Mouse (Mus musculus) lung, postnatal 0 days (tissue): Measurements from ENCODE around the gene Gid4. TPM values are rescaled to one million over a fixed set of nuclear protein-coding genes. Genes with fewer than 3 reads are reported as not detected.

Experiments
- ATAC-seq: fragments of 200-750 bp; cut with Nextera tagmentation; 2 replicates; pipeline ENCODE4 v1.8.0; 2017; ENCODE audit warnings: moderate library complexity
- DNase-seq: peaks from one replicate; pipeline ENCODE4 v3.0.0-alpha.2; 2016; ENCODE audit warnings: low spot score
- H3K27ac ChIP-seq: fragments of 300-500 bp; sonication (generic); 2 replicates; pipeline ENCODE4 v1.5.1; 2014; ENCODE audit warnings: antibody characterized with exemption, mild to moderate bottlenecking, low read length, mixed read lengths
- H3K27me3 ChIP-seq: fragments of 300-500 bp; sonication (generic); replicated peaks from 2 replicates; pipeline ENCODE4 v1.6.1; 2014; ENCODE audit warnings: low read length, mixed read lengths; ENCODE audit not compliant: insufficient read depth
- H3K36me3 ChIP-seq: fragments of 300-500 bp; sonication (generic); 2 replicates; pipeline ENCODE4 v1.6.1; 2014; ENCODE audit warnings: low read length, mixed read lengths; ENCODE audit not compliant: insufficient read depth
- H3K4me1 ChIP-seq: fragments of 300-500 bp; sonication (generic); 2 replicates; pipeline ENCODE4 v1.6.1; 2014; ENCODE audit warnings: antibody characterized with exemption, low read depth, low read length, mixed read lengths; ENCODE audit not compliant: insufficient read depth
- H3K4me2 ChIP-seq: fragments of 300-500 bp; sonication (generic); replicated peaks from 2 replicates; pipeline ENCODE4 v1.6.1; 2014; ENCODE audit warnings: low read depth, mild to moderate bottlenecking, low read length, moderate library complexity, mixed read lengths
- H3K4me3 ChIP-seq: fragments of 300-500 bp; sonication (generic); 2 replicates; pipeline ENCODE4 v1.5.1; 2014; ENCODE audit warnings: low read depth, low read length
- H3K9ac ChIP-seq: fragments of 300-500 bp; sonication (generic); replicated peaks from 2 replicates; pipeline ENCODE4 v1.6.1; 2014; ENCODE audit warnings: low read depth, mild to moderate bottlenecking
- H3K9me3 ChIP-seq: fragments of 300-500 bp; sonication (generic); 2 replicates; pipeline ENCODE4 v1.6.1; 2016; ENCODE audit warnings: low read length, mixed read lengths
- CTCF ChIP-seq: IDR thresholded peaks from 2 replicates; pipeline ENCODE4 v1.5.1; 2016; ENCODE audit warnings: antibody characterized with exemption, mild to moderate bottlenecking
- EP300 ChIP-seq: IDR thresholded peaks from 2 replicates; pipeline ENCODE4 v1.6.1; 2016; ENCODE audit warnings: antibody characterized with exemption, mild to moderate bottlenecking, control low read depth
- WGBS: fragments of 180-500 bp; shearing (Covaris S2); extraction: QIAGEN DNeasy Blood & Tissue Kit; methylation state at CpG from one replicate; pipeline ENCODE4 v1.1.7; 2014; 5-methylcytosine and 5-hydroxymethylcytosine counted together
- polyA plus RNA-seq: library from polyadenylated mRNA; unstranded; fragments of >200 nt; fragmentation: Nextera tagmentation; extraction: Ambion mirVana; gene quantifications from 2 replicates; pipeline ENCODE4 v1.2.1, GENCODE M21; 2015

Gene Gid4
- polyA plus RNA-seq, 1 experiment from 2014 or later = 12.6 TPM

DNA sequence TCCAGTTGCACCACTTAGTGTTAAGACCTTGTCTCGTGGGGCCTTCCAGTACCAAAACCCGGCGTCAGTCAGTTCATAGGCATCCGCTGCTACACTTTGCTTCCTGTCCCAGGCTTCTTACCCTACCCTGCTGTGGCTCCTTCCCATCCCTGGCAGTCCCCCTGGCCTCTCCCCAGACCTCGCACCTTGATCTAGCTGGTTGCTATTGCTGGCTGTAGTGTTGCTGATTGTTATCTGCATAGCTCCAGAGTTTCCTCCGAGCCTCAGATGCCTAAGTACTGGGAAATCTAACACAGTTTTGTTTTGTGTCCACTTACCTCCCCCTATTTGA is 1.5 kb downstream of the Gid4 start:
- Histone ChIP-seq H3K9me3 (no peaks in the 10 kb centered on the region), H3K4me2 (peak overlapping the region; percentile 91), H3K27ac (no peak overlapping the region), H3K27me3 (no peaks in the 10 kb centered on the region), H3K9ac (peak overlapping the region; percentile 72), H3K4me3 (peak overlapping the region; percentile 87), H3K36me3 (no peaks in the 10 kb centered on the region), H3K4me1 (peaks cover 9% of the 10 kb centered on the region; the same call in 1 of the 2 replicates)
- WGBS = 8% methylated on average over 6 of the region's 6 CpGs
- ATAC-seq (no peak), DNase-seq (peak; percentile 8)
- TF ChIP-seq EP300 (no peak), CTCF (no peak)

GRCm38 (mm10) chr11:60422046-60422668 is 5.2 kb downstream of the Gid4 start:
- no peak overlapping the region for H3K27ac ChIP-seq
- no peaks in the 10 kb centered on the region for H3K27me3 ChIP-seq
- no peak overlapping the region for H3K4me2 ChIP-seq
- DNase-seq (no peak), ATAC-seq (no peak)
- TF ChIP-seq CTCF (peak; percentile 16; the same call in 1 of the 2 replicates), EP300 (no peak)
- H3K4me3 ChIP-seq = no peak overlapping the region
- peaks cover 9% of the 10 kb centered on the region; the same call in 1 of the 2 replicates for H3K4me1 ChIP-seq
- no peak overlapping the region for H3K9ac ChIP-seq
- 67% methylated on average over 5 of the region's 6 CpGs for WGBS
- H3K36me3 ChIP-seq = no peaks in the 10 kb centered on the region
- H3K9me3 ChIP-seq = no peaks in the 10 kb centered on the region

- Histone ChIP-seq H3K4me1 (peaks cover 9% of the 10 kb centered on the region; the same call in 1 of the 2 replicates), H3K27ac (no peak overlapping the region), H3K9ac (no peak overlapping the region), H3K36me3 (no peaks in the 10 kb centered on the region), H3K27me3 (no peaks in the 10 kb centered on the region), H3K4me2 (no peak overlapping the region), H3K4me3 (no peak overlapping the region), H3K9me3 (no peaks in the 10 kb centered on the region)
- DNase-seq = no peak
- 94% methylated on average over 1 of the region's 1 CpGs for WGBS
- TF ChIP-seq EP300 (no peak), CTCF (no peak)
- ATAC-seq = no peak
Measured at GRCm38 (mm10) chr11:60423006-60423405, 6.1 kb downstream of the Gid4 start.

GRCm38 (mm10) chr11:60426417-60426816 is 9.5 kb downstream of the Gid4 start:
- no peak overlapping the region for H3K4me3 ChIP-seq
- H3K36me3 ChIP-seq = no peaks in the 10 kb centered on the region
- TF ChIP-seq EP300 (no peak), CTCF (no peak)
- no peak for DNase-seq
- H3K9ac ChIP-seq = no peak overlapping the region
- 79% methylated on average over 1 of the region's 1 CpGs for WGBS
- H3K4me1 ChIP-seq = no peaks in the 10 kb centered on the region
- no peak overlapping the region for H3K4me2 ChIP-seq
- H3K27ac ChIP-seq = no peak overlapping the region
- no peaks in the 10 kb centered on the region for H3K9me3 ChIP-seq
- ATAC-seq = no peak
- H3K27me3 ChIP-seq = no peaks in the 10 kb centered on the region

DNA sequence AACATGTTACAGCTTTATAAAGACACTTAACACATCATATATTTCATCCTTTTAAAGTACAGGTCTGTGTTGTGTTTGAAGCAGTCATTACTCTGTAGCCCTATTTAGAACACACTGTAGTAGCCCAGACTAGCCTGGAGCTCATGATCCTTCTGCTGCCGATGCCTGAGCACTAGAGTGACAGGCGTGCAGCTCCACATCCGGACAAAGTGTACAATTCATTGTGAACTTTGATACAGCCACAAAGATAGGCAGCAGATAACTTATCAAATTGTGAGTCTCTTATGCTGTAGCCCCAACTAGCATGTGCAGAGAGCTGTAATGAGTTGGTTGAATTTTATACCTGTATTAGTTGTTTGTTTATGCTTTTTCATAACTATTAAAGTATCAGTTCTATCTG is 10.7 kb downstream of the Gid4 start:
- 93% methylated on average over 3 of the region's 3 CpGs for whole genome bisulfite sequencing
- ATAC-seq (no peak), DNase-seq (no peak)
- H3K9me3 ChIP-seq = no peaks in the 10 kb centered on the region
- no peak for TF ChIP-seq EP300
- no peak for TF ChIP-seq CTCF
- H3K27ac ChIP-seq = no peak overlapping the region
- no peak overlapping the region for H3K4me3 ChIP-seq
- H3K4me1 ChIP-seq = no peaks in the 10 kb centered on the region
- H3K4me2 ChIP-seq = no peak overlapping the region
- H3K36me3 ChIP-seq = no peaks in the 10 kb centered on the region; the same call in 1 of the 2 replicates
- no peak overlapping the region for H3K9ac ChIP-seq
- no peaks in the 10 kb centered on the region for H3K27me3 ChIP-seq

DNA sequence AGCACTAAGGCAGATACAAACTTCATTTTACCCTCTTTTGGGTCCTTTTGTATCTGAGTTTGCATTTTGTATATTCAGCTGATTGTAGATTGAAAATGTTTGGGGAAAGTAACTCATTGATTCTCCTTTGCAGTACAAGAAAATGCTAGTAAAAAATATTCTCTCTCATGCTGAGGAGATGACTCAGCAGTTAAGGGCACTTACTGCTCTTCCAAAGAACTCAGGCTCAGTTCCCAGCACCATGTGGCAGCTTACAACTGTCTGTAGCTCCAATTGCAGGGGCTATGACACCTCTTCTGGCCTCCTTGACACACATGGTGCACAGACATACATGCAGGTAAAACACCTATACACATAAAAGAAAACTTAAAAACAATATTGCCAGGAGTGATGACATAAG is 16.6 kb downstream of the Gid4 start:
- no peak overlapping the region for H3K9ac ChIP-seq
- peaks cover 22% of the 10 kb centered on the region for H3K36me3 ChIP-seq
- H3K9me3 ChIP-seq = no peaks in the 10 kb centered on the region
- no peak overlapping the region for H3K27ac ChIP-seq
- H3K27me3 ChIP-seq = no peaks in the 10 kb centered on the region
- no peak overlapping the region for H3K4me3 ChIP-seq
- DNase-seq (no peak), ATAC-seq (no peak)
- H3K4me2 ChIP-seq = no peak overlapping the region
- no peak for TF ChIP-seq EP300
- TF ChIP-seq CTCF = no peak
- no peaks in the 10 kb centered on the region for H3K4me1 ChIP-seq

DNA sequence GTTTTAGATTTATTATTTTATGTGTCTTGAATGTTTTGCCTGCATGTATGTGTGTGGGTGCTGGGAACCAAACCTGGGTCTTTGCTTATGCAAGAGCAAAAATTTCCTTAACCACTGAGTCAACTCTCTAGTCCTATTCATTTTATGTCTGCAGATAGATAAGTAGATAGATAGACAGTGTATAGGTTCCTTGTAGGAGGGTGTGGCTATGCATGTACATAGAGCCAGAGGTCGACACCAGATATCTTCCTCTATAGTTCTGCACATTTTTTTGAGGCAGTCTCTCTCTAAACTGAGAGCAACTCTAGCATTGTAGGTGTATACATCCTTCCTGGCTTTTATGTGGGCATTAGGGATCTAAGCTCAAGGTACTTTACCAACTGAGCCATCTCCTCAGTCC is 18.2 kb downstream of the Gid4 start:
- Histone ChIP-seq H3K36me3 (peaks cover 22% of the 10 kb centered on the region), H3K9me3 (no peaks in the 10 kb centered on the region), H3K27ac (no peak overlapping the region), H3K4me2 (no peak overlapping the region), H3K9ac (no peak overlapping the region), H3K4me3 (no peak overlapping the region), H3K4me1 (no peaks in the 10 kb centered on the region), H3K27me3 (no peaks in the 10 kb centered on the region)
- 97% methylated on average over 1 of the region's 1 CpGs for WGBS
- DNase-seq (no peak), ATAC-seq (no peak)
- TF ChIP-seq EP300 (no peak), CTCF (no peak)
